Mouse (Mus musculus) ES-E14 (cell line): Measurements from ENCODE around the gene Rsph1. TPM values are rescaled to one million over a fixed set of nuclear protein-coding genes. Genes with fewer than 3 reads are reported as not detected.

Experiments
- DNase-seq: peaks from one replicate; pipeline ENCODE4 v3.0.0-alpha.2; 2013; ENCODE audit warnings: low read depth, low spot score
- H3K27ac ChIP-seq: 2 replicates; pipeline ENCODE4 v1.5.1; 2012; ENCODE audit warnings: low read depth, mild to moderate bottlenecking, low read length, moderate library complexity, mixed read lengths; ENCODE audit not compliant: poor library complexity, insufficient read depth, severe bottlenecking
- H3K36me3 ChIP-seq: 2 replicates; pipeline ENCODE4 v1.6.1; 2012; ENCODE audit warnings: mild to moderate bottlenecking, low read length, moderate library complexity, mixed read lengths; ENCODE audit not compliant: control insufficient read depth, poor library complexity, insufficient read depth, severe bottlenecking
- H3K4me1 ChIP-seq, 2 experiments: fragments of 150-350 bp in 1 of 2; sonication (generic) in 1 of 2; 2 replicates each; pipeline ENCODE4 v1.6.1; 2012; ENCODE audit warnings: low read length in 2 of 2, mild to moderate bottlenecking in 1 of 2, mixed read lengths in 1 of 2; ENCODE audit not compliant: control insufficient read depth in 2 of 2, insufficient read depth in 2 of 2, poor library complexity in 1 of 2
- H3K4me3 ChIP-seq, 2 experiments: fragments of 150-350 bp in 1 of 2; sonication (generic) in 1 of 2; 2 replicates each; pipeline ENCODE4 v1.5.1; 2012; ENCODE audit warnings: low read length in 2 of 2, low read depth in 1 of 2, mild to moderate bottlenecking in 1 of 2, mixed read lengths in 1 of 2; ENCODE audit not compliant: insufficient read depth in 1 of 2, poor library complexity in 1 of 2, severe bottlenecking in 1 of 2
- H3K9ac ChIP-seq: 2 replicates; pipeline ENCODE4 v1.6.1; 2012; ENCODE audit warnings: low read depth, mild to moderate bottlenecking, low read length, mixed read lengths; ENCODE audit not compliant: poor library complexity, insufficient read depth, severe bottlenecking
- H3K9me3 ChIP-seq: fragments of 150-350 bp; sonication (generic); 2 replicates; pipeline ENCODE4 v1.6.1; 2012; ENCODE audit warnings: low read depth, mild to moderate bottlenecking, low read length; ENCODE audit not compliant: control insufficient read depth, insufficient read depth
- CHD2 ChIP-seq: IDR thresholded peaks from 2 replicates; pipeline ENCODE4 v1.6.1; 2014; ENCODE audit warnings: mild to moderate bottlenecking, low read depth, low read length, inconsistent platforms
- HCFC1 ChIP-seq: IDR thresholded peaks from 2 replicates; pipeline ENCODE4 v1.6.1; 2012; ENCODE audit warnings: low read length, inconsistent platforms, borderline replicate concordance; ENCODE audit not compliant: insufficient read depth
- MAFK ChIP-seq: IDR thresholded peaks from 2 replicates; pipeline ENCODE4 v1.6.1; 2014; ENCODE audit warnings: mild to moderate bottlenecking, low read depth, low read length, inconsistent platforms; ENCODE audit not compliant: insufficient read depth
- ZC3H11A ChIP-seq: IDR thresholded peaks from 2 replicates; pipeline ENCODE4 v1.6.1; 2012; ENCODE audit warnings: low read depth, mild to moderate bottlenecking, inconsistent platforms, low read length, borderline replicate concordance
- ZNF384 ChIP-seq: IDR thresholded peaks from 2 replicates; pipeline ENCODE4 v1.6.1; 2012; ENCODE audit warnings: low read depth, low read length, inconsistent platforms
- in situ Hi-C, 2 experiments: fragments of 600-800 bp; cut with MboI; formaldehyde crosslinking; loops; one replicate each; pipeline ENCODE4 v1.15.1; 2025; ENCODE audit warnings: low sequenced_read_pairs in 2 of 2, inconsistent platforms in 1 of 2; ENCODE audit not compliant: unreplicated experiment in 2 of 2
- total RNA-seq: library from RNA; depleted of rRNA; stranded (reverse); fragments of 300-350 nt; gene quantifications from 2 replicates; pipeline ENCODE4 v1.2.3, GENCODE M21; 2012

Rsph1 gene
- total RNA-seq, 1 experiment, result 1.9 TPM

DNA sequence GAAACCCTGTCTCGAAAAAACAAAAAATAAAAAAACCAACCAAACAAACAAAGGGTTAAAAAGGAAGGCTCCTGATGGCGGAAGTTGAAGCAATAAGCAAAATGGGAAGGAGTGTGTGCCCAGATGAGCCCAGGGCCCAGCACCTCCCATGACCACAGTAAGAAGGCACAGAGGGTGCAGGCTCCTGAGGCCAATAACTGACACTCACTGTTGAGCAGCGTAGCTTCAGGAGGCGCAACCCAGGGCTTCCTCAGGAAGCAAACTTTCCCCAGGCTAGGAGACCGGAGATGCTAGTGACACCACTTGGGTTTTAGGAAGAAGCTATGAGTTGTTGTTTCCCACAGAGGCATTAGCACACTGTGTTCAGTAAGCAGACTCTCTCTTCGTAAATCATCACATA is 13.7 kb upstream of the Rsph1 start:
- H3K4me3 ChIP-seq, result no peak overlapping the region
- TF ChIP-seq CHD2 (no peak), MAFK (no peak), ZC3H11A (no peak), ZNF384 (no peak), HCFC1 (no peak)
- no peak overlapping the region for H3K9ac ChIP-seq
- H3K27ac ChIP-seq, result no peak overlapping the region; the same call in 1 of the 2 replicates
- in situ Hi-C loops, result no loop called here
- no peaks in the 10 kb centered on the region for H3K36me3 ChIP-seq
- DNase-seq, result no peak
- H3K4me1 ChIP-seq, result peaks cover 7 to 22% of the 10 kb centered on the region in 2 experiments
- H3K9me3 ChIP-seq, result no peaks in the 10 kb centered on the region

DNA sequence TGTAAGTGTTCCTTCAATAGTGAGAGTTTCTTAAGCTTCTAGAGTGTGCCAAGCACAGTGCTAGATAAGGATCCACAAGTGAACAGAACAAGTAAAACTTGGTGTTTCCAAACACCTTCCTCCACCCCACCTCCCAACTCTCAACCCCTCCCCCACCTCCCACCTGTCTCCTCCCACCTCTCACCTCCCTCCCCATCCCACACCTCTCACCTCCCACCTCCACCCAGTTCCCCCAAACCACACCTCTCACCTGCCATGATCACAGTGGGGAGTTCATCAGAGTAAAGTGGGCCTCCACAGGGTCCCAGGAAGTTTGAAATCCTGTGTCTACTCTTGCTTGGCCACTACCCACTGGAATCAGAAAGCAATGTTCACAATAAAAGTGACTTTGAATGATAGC is 13.1 kb upstream of the Rsph1 start:
- in situ Hi-C loops, result no loop called here
- Histone ChIP-seq H3K9ac (no peak overlapping the region), H3K27ac (no peak overlapping the region; the same call in 1 of the 2 replicates), H3K9me3 (no peaks in the 10 kb centered on the region), H3K4me3 (no peak overlapping the region), H3K4me1 (peaks cover 4 to 22% of the 10 kb centered on the region in 2 experiments), H3K36me3 (no peaks in the 10 kb centered on the region)
- no peak for TF ChIP-seq HCFC1
- no peak for TF ChIP-seq ZNF384
- no peak for TF ChIP-seq ZC3H11A
- no peak for TF ChIP-seq MAFK
- TF ChIP-seq CHD2, result no peak
- DNase-seq, result no peak

- DNase-seq, result no peak
- Histone ChIP-seq H3K36me3 (no peaks in the 10 kb centered on the region), H3K27ac (no peak overlapping the region), H3K9me3 (no peaks in the 10 kb centered on the region), H3K9ac (peak overlapping the region; percentile 14; the same call in 1 of the 2 replicates), H3K4me3 (no peak overlapping the region; a peak in 2 of 4 replicates), H3K4me1 (peaks cover 0 to 20% of the 10 kb centered on the region in 2 experiments; a peak in 2 of 4 replicates)
- in situ Hi-C loops, result no loop called here
- TF ChIP-seq CHD2 (no peak), HCFC1 (no peak), ZNF384 (no peak)
Observed at GRCm38 (mm10) chr17:31288999-31289726, 12.0 kb upstream of the Rsph1 start.

DNA sequence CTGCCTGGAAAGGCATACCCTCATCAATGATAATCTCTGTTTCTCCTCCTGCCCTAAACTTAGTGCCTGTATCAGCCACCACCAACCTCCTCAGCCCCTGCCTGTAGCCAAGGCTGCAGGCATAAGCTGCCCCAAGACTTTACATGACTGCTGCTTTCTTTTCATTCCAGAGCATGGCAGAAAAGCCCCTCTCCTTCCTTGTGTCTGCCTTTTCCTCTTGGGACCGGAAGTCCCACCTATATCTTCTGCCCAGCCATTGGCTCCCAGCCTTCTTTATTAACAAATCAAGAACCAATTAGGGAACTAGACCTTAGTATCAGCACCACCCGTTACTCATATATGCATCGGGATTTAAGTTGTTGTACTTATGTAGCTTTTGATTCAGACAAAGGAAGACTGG is 10.0 kb upstream of the Rsph1 start:
- no peaks in the 10 kb centered on the region for H3K9me3 ChIP-seq
- no peaks in the 10 kb centered on the region for H3K36me3 ChIP-seq
- peaks cover 0 to 28% of the 10 kb centered on the region in 2 experiments; a peak in 2 of 4 replicates for H3K4me1 ChIP-seq
- no peak for TF ChIP-seq ZC3H11A
- no peak for TF ChIP-seq MAFK
- TF ChIP-seq CHD2, result no peak
- no peak for TF ChIP-seq ZNF384
- TF ChIP-seq HCFC1, result no peak
- in situ Hi-C loops, result no loop called here
- H3K27ac ChIP-seq, result no peak overlapping the region; the same call in 1 of the 2 replicates
- peak overlapping the region; percentile 86 for H3K9ac ChIP-seq
- DNase-seq, result no peak
- H3K4me3 ChIP-seq, result peak overlapping the region; percentile 80 to 97
